Mouse (Mus musculus): ENCODE data around the gene Supt20. TPM values are rescaled to one million over a fixed set of nuclear protein-coding genes. Genes with fewer than 3 reads are reported as not detected.
"Not testable (repeated sequence)": the region's sequence is repeated elsewhere in the genome, so short reads cannot be mapped to it uniquely, and the experiment has no call there.

Supt20 gene
- polyA plus RNA-seq, 1 experiment from 2014 or later = 117 TPM

- Histone ChIP-seq H3K4me1 (peaks cover 5% of the 10 kb centered on the region; the same call in 1 of the 2 replicates), H3K9ac (no peak overlapping the region), H3K4me2 (replicated peaks) (peak overlapping the region; percentile 35), H3K27ac (no peak overlapping the region), H3K27me3 (no peaks in the 10 kb centered on the region), H3K9me3 (replicated peaks) (no peaks in the 10 kb centered on the region), H3K36me3 (no peaks in the 10 kb centered on the region), H3K4me3 (peak overlapping the region; percentile 19; the same call in 1 of the 2 replicates)
- 60% methylated on average over 18 of the region's 18 CpGs for WGBS
- no peak for ATAC-seq (ENCODE audit: low FRiP score)
Observed at GRCm38 (mm10) chr3:54764418-54764817, 71.8 kb downstream of the Supt20 start.

GRCm38 (mm10) chr3:54765521-54765920 is 72.9 kb downstream of the Supt20 start:
- not testable (repeated sequence) for H3K9ac ChIP-seq; ATAC-seq (ENCODE audit: low FRiP score); H3K4me1 ChIP-seq; H3K36me3 ChIP-seq; H3K4me3 ChIP-seq; H3K27ac ChIP-seq; H3K4me2 ChIP-seq (replicated peaks); H3K9me3 ChIP-seq (replicated peaks); H3K27me3 ChIP-seq
- 89% methylated on average over 6 of the region's 6 CpGs for WGBS

- peaks cover 1% of the 10 kb centered on the region; the same call in 1 of the 2 replicates for H3K4me1 ChIP-seq
- no peak overlapping the region for H3K4me3 ChIP-seq
- H3K36me3 ChIP-seq = no peaks in the 10 kb centered on the region
- ATAC-seq (ENCODE audit: low FRiP score) = no peak
- H3K27ac ChIP-seq = no peak overlapping the region
- no peaks in the 10 kb centered on the region for H3K27me3 ChIP-seq
- 75% methylated on average over 14 of the region's 14 CpGs for WGBS
- H3K9me3 ChIP-seq (replicated peaks) = no peaks in the 10 kb centered on the region
- no peak overlapping the region for H3K9ac ChIP-seq
- no peak overlapping the region for H3K4me2 ChIP-seq (replicated peaks)
Observed at GRCm38 (mm10) chr3:54766034-54766433, 73.4 kb downstream of the Supt20 start.

- H3K27ac ChIP-seq = no peak overlapping the region
- no peak for ATAC-seq (ENCODE audit: low FRiP score)
- H3K4me2 ChIP-seq (replicated peaks) = no peak overlapping the region
- H3K27me3 ChIP-seq = no peaks in the 10 kb centered on the region
- no peaks in the 10 kb centered on the region for H3K4me1 ChIP-seq
- no peak overlapping the region for H3K4me3 ChIP-seq
- no peak overlapping the region for H3K9ac ChIP-seq
- no peaks in the 10 kb centered on the region for H3K9me3 ChIP-seq (replicated peaks)
- 92% methylated on average over 5 of the region's 5 CpGs for WGBS
- no peaks in the 10 kb centered on the region for H3K36me3 ChIP-seq
Observed at GRCm38 (mm10) chr3:54766811-54767210, 74.2 kb downstream of the Supt20 start.

GRCm38 (mm10) chr3:54768592-54768991 is 76.0 kb downstream of the Supt20 start:
- WGBS = 90% methylated on average over 8 of the region's 8 CpGs
- H3K9ac ChIP-seq = no peak overlapping the region
- no peak overlapping the region for H3K4me3 ChIP-seq
- H3K4me1 ChIP-seq = no peaks in the 10 kb centered on the region
- peaks cover 2% of the 10 kb centered on the region; the same call in 1 of the 2 replicates for H3K9me3 ChIP-seq (replicated peaks)
- H3K4me2 ChIP-seq (replicated peaks) = no peak overlapping the region
- H3K36me3 ChIP-seq = no peaks in the 10 kb centered on the region
- no peak for ATAC-seq (ENCODE audit: low FRiP score)
- no peaks in the 10 kb centered on the region for H3K27me3 ChIP-seq
- H3K27ac ChIP-seq = no peak overlapping the region

- H3K27me3 ChIP-seq = no peaks in the 10 kb centered on the region
- WGBS = 76% methylated on average over 17 of the region's 17 CpGs
- ATAC-seq (ENCODE audit: low FRiP score) = no peak
Observed at GRCm38 (mm10) chr3:54769349-54770275, 77.0 kb downstream of the Supt20 start.

GRCm38 (mm10) chr3:54773613-54774012 is 81.0 kb downstream of the Supt20 start:
- Histone ChIP-seq H3K9me3 (replicated peaks) (peaks cover 4% of the 10 kb centered on the region; the same call in 1 of the 2 replicates), H3K4me3 (no peak overlapping the region), H3K4me2 (replicated peaks) (no peak overlapping the region), H3K9ac (no peak overlapping the region), H3K36me3 (no peaks in the 10 kb centered on the region), H3K4me1 (no peaks in the 10 kb centered on the region), H3K27me3 (no peaks in the 10 kb centered on the region), H3K27ac (no peak overlapping the region)
- ATAC-seq (ENCODE audit: low FRiP score) = no peak
- WGBS = 77% methylated on average over 6 of the region's 6 CpGs

More at GRCm38 (mm10) chr3:54769349-54770275, 77.0 kb downstream of the Supt20 start:
- Histone ChIP-seq H3K27ac (no peak overlapping the region), H3K9ac (no peak overlapping the region), H3K9me3 (replicated peaks) (peaks cover 4% of the 10 kb centered on the region; the same call in 1 of the 2 replicates), H3K4me1 (no peaks in the 10 kb centered on the region), H3K4me2 (replicated peaks) (no peak overlapping the region), H3K4me3 (no peak overlapping the region), H3K36me3 (no peaks in the 10 kb centered on the region)

GRCm38 (mm10) chr3:54775989-54776631 is 83.5 kb downstream of the Supt20 start:
- Histone ChIP-seq H3K9me3 (replicated peaks) (peaks cover 4% of the 10 kb centered on the region; the same call in 1 of the 2 replicates), H3K36me3 (no peaks in the 10 kb centered on the region), H3K9ac (no peak overlapping the region), H3K4me3 (no peak overlapping the region), H3K4me2 (replicated peaks) (no peak overlapping the region), H3K4me1 (no peaks in the 10 kb centered on the region), H3K27ac (no peak overlapping the region), H3K27me3 (no peaks in the 10 kb centered on the region)
- WGBS = 70% methylated on average over 7 of the region's 7 CpGs
- ATAC-seq (ENCODE audit: low FRiP score) = no peak

Other genes with a start within 250 kb of the Supt20 start
- 2.0 TPM in 1 of 2 replicates, not detected in the other for gene Gm21958, start 21.5 kb downstream of the Supt20 start, polyA plus RNA-seq (2016; fragmentation: Nextera tagmentation; extraction: Ambion mirVana)
- 89.6 and 89.8 TPM in 2 replicates for gene Exosc8, start 42.6 kb downstream of the Supt20 start, polyA plus RNA-seq (2016; fragmentation: Nextera tagmentation; extraction: Ambion mirVana)
- 46.1 and 46.6 TPM in 2 replicates for gene Alg5, start 42.7 kb downstream of the Supt20 start, polyA plus RNA-seq (2016; fragmentation: Nextera tagmentation; extraction: Ambion mirVana)
- gene Smad9, start 62.8 kb downstream of the Supt20 start, polyA plus RNA-seq (2016; fragmentation: Nextera tagmentation; extraction: Ambion mirVana) = 0.66 and 0.70 TPM in 2 replicates
- 67.9 and 69.0 TPM in 2 replicates for gene Rfxap, start 115.0 kb downstream of the Supt20 start, polyA plus RNA-seq (2016; fragmentation: Nextera tagmentation; extraction: Ambion mirVana)
- 0.67 and 0.73 TPM in 2 replicates for gene Sertm1, start 223.1 kb downstream of the Supt20 start, polyA plus RNA-seq (2016; fragmentation: Nextera tagmentation; extraction: Ambion mirVana)